Mouse (Mus musculus) liver, postnatal 0 days (tissue): Measurements from ENCODE around the gene Top3b. TPM values are rescaled to one million over a fixed set of nuclear protein-coding genes. Genes with fewer than 3 reads are reported as not detected.

Source experiments
- ATAC-seq: fragments of 200-750 bp; cut with Nextera tagmentation; 2 replicates; pipeline ENCODE4 v1.8.0; 2017; ENCODE audit warnings: mild to moderate bottlenecking, moderate library complexity
- DNase-seq: peaks from one replicate; pipeline ENCODE4 v3.0.0-alpha.2; 2016
- H3K27ac ChIP-seq: fragments of 300-500 bp; sonication (generic); 2 replicates; pipeline ENCODE4 v1.5.1; 2014; ENCODE audit warnings: antibody characterized with exemption, moderate library complexity, mild to moderate bottlenecking, low read depth
- H3K27me3 ChIP-seq: fragments of 300-500 bp; sonication (generic); 2 replicates; pipeline ENCODE4 v1.6.1; 2014; ENCODE audit warnings: low read length, control low read depth, mixed read lengths; ENCODE audit not compliant: insufficient read depth
- H3K36me3 ChIP-seq: fragments of 300-500 bp; sonication (generic); replicated peaks from 2 replicates; pipeline ENCODE4 v1.6.1; 2014; ENCODE audit warnings: mild to moderate bottlenecking, control low read depth, low read length, moderate library complexity, mixed read lengths; ENCODE audit not compliant: insufficient read depth
- H3K4me1 ChIP-seq: fragments of 300-500 bp; sonication (generic); 2 replicates; pipeline ENCODE4 v1.6.1; 2014; ENCODE audit warnings: antibody characterized with exemption, mild to moderate bottlenecking, control low read depth; ENCODE audit not compliant: insufficient read depth
- H3K4me2 ChIP-seq: fragments of 300-500 bp; sonication (generic); 2 replicates; pipeline ENCODE4 v1.6.1; 2014; ENCODE audit warnings: low read depth, mild to moderate bottlenecking, low read length, moderate library complexity, mixed read lengths
- H3K4me3 ChIP-seq: fragments of 300-500 bp; sonication (generic); 2 replicates; pipeline ENCODE4 v1.5.1; 2014; ENCODE audit warnings: low read depth, low read length
- H3K9ac ChIP-seq: fragments of 300-500 bp; sonication (generic); replicated peaks from 2 replicates; pipeline ENCODE4 v1.6.1; 2014; ENCODE audit warnings: mild to moderate bottlenecking, moderate library complexity
- H3K9me3 ChIP-seq: fragments of 300-500 bp; sonication (generic); 2 replicates; pipeline ENCODE4 v1.6.1; 2016; ENCODE audit warnings: mild to moderate bottlenecking, control low read depth, low read length, mixed read lengths
- CTCF ChIP-seq: sonication (generic); IDR thresholded peaks from 2 replicates; pipeline ENCODE4 v1.5.1; 2016; ENCODE audit warnings: antibody characterized with exemption, low read depth
- EP300 ChIP-seq: IDR thresholded peaks from 2 replicates; pipeline ENCODE4 v1.6.1; 2016; ENCODE audit warnings: antibody characterized with exemption, low read depth, mild to moderate bottlenecking
- WGBS: fragments of 180-500 bp; shearing (Covaris S2); extraction: QIAGEN DNeasy Blood & Tissue Kit; methylation state at CpG from one replicate; pipeline ENCODE4 v1.1.7; 2014; ENCODE audit not compliant: insufficient replicate concordance; 5-methylcytosine and 5-hydroxymethylcytosine counted together
- polyA plus RNA-seq: library from polyadenylated mRNA; unstranded; fragments of >200 nt; fragmentation: Nextera tagmentation; extraction: Ambion mirVana; gene quantifications from 2 replicates; pipeline ENCODE4 v1.2.1, GENCODE M21; 2015

The Top3b gene
- polyA plus RNA-seq, 1 experiment from 2014 or later, result 17.8 TPM

GRCm38 (mm10) chr16:16863978-16864377 lies 6.6 kb upstream of the Top3b start, which contains the start of gene Igll1:
TSS of gene Igll1 (minus strand) at chr16:16863985.
- H3K27me3 ChIP-seq, result no peaks in the 10 kb centered on the region
- H3K9ac ChIP-seq, result peak within 1 kb of the TSS; percentile 41; the same call in 1 of the 2 replicates
- 46% methylated on average over 2 of the region's 2 CpGs for WGBS
- DNase-seq, result peak; percentile 42
- H3K4me2 ChIP-seq, result no peak within 1 kb of the TSS
- peak; percentile 57 for ATAC-seq
- TF ChIP-seq EP300, result no peak
- TF ChIP-seq CTCF, result no peak
- peaks cover 11% of the 10 kb centered on the region; the same call in 1 of the 2 replicates for H3K4me1 ChIP-seq
- H3K36me3 ChIP-seq, result no peaks in the 10 kb centered on the region
- H3K9me3 ChIP-seq, result no peaks in the 10 kb centered on the region
- H3K27ac ChIP-seq, result peak within 1 kb of the TSS; percentile 55
- no peak within 1 kb of the TSS; the same call in 1 of the 2 replicates for H3K4me3 ChIP-seq

- Histone ChIP-seq H3K4me1 (peaks cover 13% of the 10 kb centered on the region; the same call in 1 of the 2 replicates), H3K9me3 (no peaks in the 10 kb centered on the region), H3K4me3 (no peak overlapping the region), H3K27ac (peak overlapping the region; percentile 55), H3K4me2 (no peak overlapping the region), H3K27me3 (no peaks in the 10 kb centered on the region), H3K36me3 (no peaks in the 10 kb centered on the region), H3K9ac (no peak overlapping the region)
- DNase-seq (peak; percentile 38), ATAC-seq (peak; percentile 68)
- TF ChIP-seq EP300, result 0 out of 2 replicates have a peak, but pooled peaks have one; percentile 27
- no peak for TF ChIP-seq CTCF
Measured at GRCm38 (mm10) chr16:16865217-16865616, 5.3 kb upstream of the Top3b start.

- H3K27ac ChIP-seq, result peak overlapping the region; percentile 55; the same call in 1 of the 2 replicates
Measured at GRCm38 (mm10) chr16:16865696-16866561, 4.6 kb upstream of the Top3b start.

GRCm38 (mm10) chr16:16870241-16870616 lies 307 bp upstream of the Top3b start:
- Histone ChIP-seq H3K27ac (peak overlapping the region; percentile 20; the same call in 1 of the 2 replicates), H3K36me3 (peaks cover 2% of the 10 kb centered on the region; the same call in 1 of the 2 replicates), H3K9ac (peak overlapping the region; percentile 95; the same call in 1 of the 2 replicates), H3K4me2 (peak overlapping the region; percentile 90), H3K4me3 (peak overlapping the region; percentile 88), H3K9me3 (no peaks in the 10 kb centered on the region), H3K27me3 (no peaks in the 10 kb centered on the region), H3K4me1 (peaks cover 17% of the 10 kb centered on the region)
- ATAC-seq, result no peak
- DNase-seq, result no peak
- TF ChIP-seq EP300, result no peak
- TF ChIP-seq CTCF, result no peak
- 31% methylated on average over 7 of the region's 7 CpGs for WGBS

More at GRCm38 (mm10) chr16:16865696-16866561, 4.6 kb upstream of the Top3b start:
- H3K4me2 ChIP-seq, result no peak overlapping the region
- TF ChIP-seq EP300, result no peak
- ATAC-seq (no peak), DNase-seq (no peak)
- 38% methylated on average over 4 of the region's 5 CpGs for WGBS
- H3K9me3 ChIP-seq, result no peaks in the 10 kb centered on the region
- no peaks in the 10 kb centered on the region for H3K27me3 ChIP-seq
- no peaks in the 10 kb centered on the region for H3K36me3 ChIP-seq
- H3K9ac ChIP-seq, result no peak overlapping the region
- no peak overlapping the region for H3K4me3 ChIP-seq
- peaks cover 14% of the 10 kb centered on the region; the same call in 1 of the 2 replicates for H3K4me1 ChIP-seq

GRCm38 (mm10) chr16:16879025-16879424 lies 8.5 kb downstream of the Top3b start:
- H3K4me3 ChIP-seq, result no peak overlapping the region
- H3K9ac ChIP-seq, result no peak overlapping the region
- TF ChIP-seq EP300, result no peak
- no peak for TF ChIP-seq CTCF
- no peaks in the 10 kb centered on the region for H3K4me1 ChIP-seq
- 79% methylated on average over 5 of the region's 5 CpGs for WGBS
- ATAC-seq (no peak), DNase-seq (no peak)
- no peak overlapping the region for H3K4me2 ChIP-seq
- no peaks in the 10 kb centered on the region for H3K9me3 ChIP-seq
- H3K27ac ChIP-seq, result no peak overlapping the region
- no peaks in the 10 kb centered on the region for H3K27me3 ChIP-seq
- peaks cover 70% of the 10 kb centered on the region for H3K36me3 ChIP-seq

GRCm38 (mm10) chr16:16888341-16888740 lies 17.8 kb downstream of the Top3b start:
- 90% methylated on average over 1 of the region's 1 CpGs for WGBS
- no peaks in the 10 kb centered on the region for H3K9me3 ChIP-seq
- no peak overlapping the region for H3K4me3 ChIP-seq
- DNase-seq, result no peak
- H3K9ac ChIP-seq, result no peak overlapping the region
- H3K4me1 ChIP-seq, result no peaks in the 10 kb centered on the region
- no peak overlapping the region for H3K4me2 ChIP-seq
- H3K27me3 ChIP-seq, result no peaks in the 10 kb centered on the region
- TF ChIP-seq EP300, result no peak
- no peak for TF ChIP-seq CTCF
- H3K36me3 ChIP-seq, result peaks cover 94% of the 10 kb centered on the region
- ATAC-seq, result 0 out of 2 replicates have a peak, but pooled peaks have one; percentile 40
- no peak overlapping the region for H3K27ac ChIP-seq
